Mouse (Mus musculus) kidney, adult 2 months (tissue): ENCODE results near the gene Vps13d. TPM values are rescaled to one million over a fixed set of nuclear protein-coding genes. Genes with fewer than 3 reads are reported as not detected.

Source experiments
- DNase-seq: peaks from one replicate; pipeline ENCODE4 v3.0.0; 2021
- H3K27ac ChIP-seq: fragments of 200-500 bp; 2 replicates; pipeline ENCODE4 v1.5.1; 2012; ENCODE audit warnings: low read depth, low read length, control low read depth, inconsistent platforms; ENCODE audit not compliant: insufficient read depth
- H3K27me3 ChIP-seq: fragments of 200-500 bp; replicated peaks from 2 replicates; pipeline ENCODE4 v1.6.1; 2012; ENCODE audit warnings: mild to moderate bottlenecking, moderate library complexity, low read length, inconsistent platforms; ENCODE audit not compliant: control insufficient read depth, insufficient read depth
- H3K36me3 ChIP-seq: fragments of 200-500 bp; 2 replicates; pipeline ENCODE4 v1.6.1; 2012; ENCODE audit warnings: mild to moderate bottlenecking, moderate library complexity, low read length, inconsistent platforms; ENCODE audit not compliant: control insufficient read depth, insufficient read depth
- H3K4me1 ChIP-seq: fragments of 200-500 bp; 2 replicates; pipeline ENCODE4 v1.6.1; 2011; ENCODE audit warnings: low read length; ENCODE audit not compliant: control insufficient read depth, insufficient read depth
- H3K4me3 ChIP-seq: fragments of 200-500 bp; 2 replicates; pipeline ENCODE4 v1.5.1; 2011; ENCODE audit warnings: mild to moderate bottlenecking, low read depth, low read length, control low read depth; ENCODE audit not compliant: insufficient read depth
- CTCF ChIP-seq: fragments of 200-500 bp; conservative IDR thresholded peaks from 2 replicates; pipeline ENCODE4 v1.5.1; 2011; ENCODE audit warnings: low read depth, mild to moderate bottlenecking, control low read depth, low read length, moderate library complexity, mixed read lengths; ENCODE audit not compliant: insufficient read depth, insufficient read length
- POLR2A ChIP-seq: fragments of 200-500 bp; IDR thresholded peaks from one replicate; pipeline ENCODE4 v1.6.1; 2011; ENCODE audit warnings: low read depth, low read length, control low read depth
- whole genome bisulfite sequencing: fragments of 180-500 bp; shearing (Covaris S2); methylation state at CpG from one replicate; pipeline ENCODE4 v1.1.7; 2018; 5-methylcytosine and 5-hydroxymethylcytosine counted together
- polyA plus RNA-seq: library from polyadenylated mRNA; depleted of rRNA; stranded (reverse); fragments of >200 nt; gene quantifications from 2 replicates; pipeline ENCODE4 v1.2.3, GENCODE M21; 2012; rRNA removed

Gene Vps13d
- polyA plus RNA-seq = 18.4 and 19.8 TPM in 2 replicates

DNA sequence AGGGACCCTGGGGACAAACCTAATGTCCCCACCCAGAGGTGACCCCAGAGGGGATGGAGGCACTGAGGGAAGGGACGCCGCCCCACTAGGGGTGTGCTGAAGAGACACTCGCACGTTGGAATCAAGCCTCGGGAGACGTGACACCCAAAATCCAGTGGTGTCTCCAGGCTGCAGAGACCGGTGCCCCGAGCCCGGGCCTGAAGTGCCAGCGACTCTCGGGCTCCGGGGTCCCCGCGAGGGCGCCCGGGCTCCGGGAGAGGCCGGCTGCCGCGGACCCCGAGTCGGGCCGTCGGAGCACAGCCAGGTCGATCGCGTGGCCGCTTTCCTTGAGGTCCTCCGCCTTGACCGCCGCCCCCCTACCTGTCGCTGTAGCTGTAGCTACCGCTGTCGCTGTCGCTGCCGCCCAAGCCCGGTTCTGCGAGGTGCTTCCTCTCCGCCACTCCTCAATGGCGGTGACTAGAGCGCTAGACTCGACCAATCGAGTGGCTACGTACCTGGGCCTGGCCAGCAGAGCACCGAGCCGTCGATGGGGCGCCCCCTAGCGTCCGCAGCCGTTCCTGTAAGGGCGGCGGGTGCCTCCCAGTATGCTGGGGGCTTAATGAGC is at the start of gene Vps13d:
Gene Vps13d (minus strand): TSS at position 447 of the 604 bp plus-strand sequence.
- H3K27me3 ChIP-seq = no peaks in the 10 kb centered on the region
- DNase-seq = peak; percentile 93
- H3K36me3 ChIP-seq = no peaks in the 10 kb centered on the region
- under 1% methylated on average over 53 of the region's 53 CpGs for WGBS
- peak within 1 kb of the TSS; percentile 92 for H3K27ac ChIP-seq
- TF ChIP-seq CTCF = peak; percentile 92
- TF ChIP-seq POLR2A = peak; percentile 62
- H3K4me3 ChIP-seq = peak within 1 kb of the TSS; percentile 89
- H3K4me1 ChIP-seq = peaks cover 6% of the 10 kb centered on the region; the same call in 1 of the 2 replicates

DNA sequence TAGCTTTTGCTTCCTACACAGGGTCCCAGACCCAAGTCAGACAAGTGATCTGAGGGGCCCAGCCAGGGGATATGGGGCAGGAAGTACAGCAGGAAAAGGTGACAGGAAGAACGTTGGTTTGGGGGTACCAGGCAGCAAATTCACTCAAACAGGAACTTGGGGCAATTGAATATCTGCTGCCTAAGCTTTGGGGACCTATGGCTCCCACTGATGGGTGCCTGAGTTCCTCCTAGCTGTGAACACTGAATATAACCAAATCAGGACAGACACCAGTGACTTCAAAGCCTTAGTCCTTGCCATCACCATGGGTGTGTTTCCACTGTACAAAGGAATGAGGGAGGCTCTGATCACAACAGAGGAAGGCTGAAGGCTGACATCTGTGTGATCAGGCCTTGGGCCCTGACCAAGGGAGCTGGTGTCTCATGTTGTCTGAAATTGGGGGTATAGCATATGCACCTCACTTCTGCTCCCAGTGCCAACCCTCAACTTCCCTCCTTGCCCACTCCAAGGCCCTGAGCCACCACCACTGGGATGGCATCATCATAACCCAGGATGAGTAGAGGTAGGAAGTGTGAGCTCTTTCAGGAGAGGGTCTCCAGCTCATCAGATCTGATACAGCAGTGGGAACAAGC is 48.0 kb upstream of the Vps13d start:
- H3K36me3 ChIP-seq = no peaks in the 10 kb centered on the region
- WGBS = 50% methylated on average over 1 of the region's 1 CpGs
- no peaks in the 10 kb centered on the region for H3K27me3 ChIP-seq
- no peak for DNase-seq
- no peak overlapping the region for H3K4me3 ChIP-seq
- no peaks in the 10 kb centered on the region for H3K4me1 ChIP-seq
- H3K27ac ChIP-seq = no peak overlapping the region
- TF ChIP-seq CTCF = no peak
- TF ChIP-seq POLR2A = no peak

DNA sequence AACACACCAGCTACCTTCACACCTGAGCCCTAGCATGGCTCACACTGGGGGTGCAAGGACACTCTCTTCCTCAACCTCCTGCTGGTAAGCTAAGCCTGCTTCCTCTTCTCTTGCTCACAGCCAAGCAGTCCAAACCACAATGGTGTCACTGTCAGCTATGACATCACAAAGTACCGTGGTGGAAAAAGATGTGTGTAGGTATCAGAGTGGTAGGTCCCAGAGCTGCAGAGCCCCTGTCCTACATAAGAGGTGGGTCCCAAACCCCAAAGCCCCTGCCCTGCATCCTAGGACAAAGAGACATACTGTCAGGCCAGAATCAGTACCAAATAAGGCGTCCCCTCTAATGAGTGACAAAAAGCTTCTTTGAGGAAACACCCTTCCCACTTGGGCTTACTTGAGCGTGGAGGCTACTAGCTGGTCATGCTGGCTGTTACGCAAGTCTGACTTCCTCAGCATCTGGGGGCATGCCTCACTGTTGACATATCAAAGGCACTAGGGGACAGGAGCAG is 46.0 kb upstream of the Vps13d start:
- H3K27ac ChIP-seq = no peak overlapping the region
- no peak overlapping the region for H3K4me3 ChIP-seq
- no peaks in the 10 kb centered on the region for H3K4me1 ChIP-seq
- 51% methylated on average over 4 of the region's 4 CpGs for WGBS
- TF ChIP-seq POLR2A = no peak
- no peak for TF ChIP-seq CTCF
- H3K27me3 ChIP-seq = no peaks in the 10 kb centered on the region
- H3K36me3 ChIP-seq = no peaks in the 10 kb centered on the region
- peak; percentile 43 for DNase-seq

DNA sequence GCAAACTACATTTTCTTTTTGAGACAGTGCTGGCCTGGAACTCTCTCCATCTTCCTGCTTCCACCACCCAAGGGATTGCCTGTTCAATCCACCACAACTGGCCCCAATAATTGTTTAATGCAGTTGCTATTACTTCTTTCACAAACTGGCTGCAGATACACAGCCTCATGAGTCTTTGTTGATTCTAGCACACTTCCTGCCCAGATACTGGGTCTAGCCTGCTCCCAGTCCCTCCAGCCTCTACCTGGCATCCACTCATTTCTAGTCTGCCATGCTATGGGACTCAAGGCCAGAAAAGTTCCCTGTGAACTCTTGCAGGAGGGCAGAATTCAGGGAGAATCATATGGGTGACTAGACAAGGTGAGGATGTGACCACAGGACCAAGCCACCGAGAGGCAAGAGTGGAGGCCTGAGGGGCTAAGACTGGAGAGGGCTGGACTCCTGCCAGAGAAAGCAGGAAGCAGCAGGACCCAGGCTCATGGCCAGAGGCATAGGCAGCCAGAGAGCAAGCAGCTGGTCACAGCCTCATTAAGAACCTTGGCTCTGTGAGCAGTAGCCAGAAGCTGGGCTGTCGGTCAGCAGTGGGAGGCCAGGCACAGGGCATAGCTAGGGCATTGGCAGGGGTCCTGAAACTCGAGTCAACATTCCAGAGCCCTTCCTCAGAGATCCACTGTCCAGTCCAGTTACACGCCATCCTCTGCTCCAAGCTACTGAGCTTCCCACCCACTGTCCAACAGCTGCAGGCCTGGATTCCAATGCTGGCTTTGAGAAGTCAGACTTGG is 44.4 kb upstream of the Vps13d start:
- 21% methylated on average over 4 of the region's 4 CpGs for WGBS

DNA sequence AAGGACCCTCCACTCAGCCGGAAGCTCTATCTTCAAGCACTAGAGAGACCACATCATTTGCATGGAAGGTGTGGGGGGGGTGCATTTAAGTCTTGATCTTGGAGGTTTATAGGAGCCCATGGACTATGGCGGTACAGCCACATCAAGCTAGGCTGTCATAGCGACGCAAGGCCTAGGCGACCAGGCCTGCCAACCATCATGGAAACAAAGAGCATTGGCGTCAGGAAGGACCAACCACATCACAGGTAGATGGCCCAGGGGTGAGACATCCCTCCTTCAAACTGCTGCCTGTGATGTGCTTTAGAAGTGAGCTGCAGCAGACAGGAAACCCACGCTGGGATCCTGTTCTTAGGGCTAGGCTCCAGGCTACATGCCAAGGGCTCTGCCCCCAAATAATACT is 41.2 kb upstream of the Vps13d start:
- Histone ChIP-seq H3K36me3 (no peaks in the 10 kb centered on the region), H3K27me3 (no peaks in the 10 kb centered on the region), H3K4me1 (no peaks in the 10 kb centered on the region), H3K27ac (no peak overlapping the region), H3K4me3 (no peak overlapping the region)
- WGBS = 93% methylated on average over 7 of the region's 7 CpGs
- no peak for DNase-seq
- TF ChIP-seq POLR2A = no peak

More for the DNA sequence above, 44.4 kb upstream of the Vps13d start:
- no peak overlapping the region for H3K4me3 ChIP-seq
- H3K27ac ChIP-seq = peak overlapping the region; percentile 41; the same call in 1 of the 2 replicates
- no peak for TF ChIP-seq POLR2A
- TF ChIP-seq CTCF = no peak
- H3K4me1 ChIP-seq = no peaks in the 10 kb centered on the region
- no peaks in the 10 kb centered on the region for H3K36me3 ChIP-seq
- no peaks in the 10 kb centered on the region for H3K27me3 ChIP-seq
- DNase-seq = peak; percentile 80

DNA sequence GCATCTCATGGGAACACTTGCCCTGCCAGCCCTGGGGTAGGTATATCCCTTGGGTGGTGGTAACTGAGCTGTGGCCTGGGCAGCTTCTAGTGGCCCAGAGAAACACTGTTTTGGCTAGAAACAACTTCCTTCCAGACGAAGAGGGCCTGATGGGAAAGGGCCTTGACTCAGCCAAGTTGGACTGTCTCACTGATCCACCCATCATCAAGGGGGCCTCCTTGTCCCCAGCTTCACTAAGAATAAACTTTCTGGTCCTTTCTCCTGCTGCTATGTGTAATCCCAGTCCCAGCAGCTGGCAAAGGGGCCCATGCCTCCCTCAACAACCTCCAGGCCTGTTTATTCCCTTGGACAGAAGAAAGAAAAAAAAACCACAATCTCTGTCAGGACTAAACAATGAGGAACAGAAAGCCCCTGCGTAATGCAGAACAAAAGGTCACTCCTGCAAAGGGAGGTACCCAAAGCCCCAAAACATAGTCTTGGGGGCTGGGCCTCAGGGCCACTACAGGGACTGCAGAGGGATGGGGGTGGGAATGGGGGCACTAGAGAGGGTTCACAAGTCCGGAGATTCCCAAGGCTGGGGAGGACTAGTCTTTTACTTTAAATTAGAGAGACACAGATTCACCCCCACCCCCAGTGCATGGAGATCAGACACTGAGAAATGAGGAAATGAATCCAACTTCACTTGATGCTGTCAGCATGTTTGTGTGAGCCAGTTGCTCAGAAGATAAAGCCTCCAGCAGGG is 38.9 kb upstream of the Vps13d start:
- H3K4me1 ChIP-seq = no peaks in the 10 kb centered on the region
- no peaks in the 10 kb centered on the region for H3K36me3 ChIP-seq
- peak; percentile 22 for DNase-seq
- no peak overlapping the region for H3K4me3 ChIP-seq
- no peak for TF ChIP-seq CTCF
- no peak for TF ChIP-seq POLR2A
- 51% methylated on average over 3 of the region's 3 CpGs for WGBS
- H3K27ac ChIP-seq = no peak overlapping the region
- no peaks in the 10 kb centered on the region for H3K27me3 ChIP-seq

DNA sequence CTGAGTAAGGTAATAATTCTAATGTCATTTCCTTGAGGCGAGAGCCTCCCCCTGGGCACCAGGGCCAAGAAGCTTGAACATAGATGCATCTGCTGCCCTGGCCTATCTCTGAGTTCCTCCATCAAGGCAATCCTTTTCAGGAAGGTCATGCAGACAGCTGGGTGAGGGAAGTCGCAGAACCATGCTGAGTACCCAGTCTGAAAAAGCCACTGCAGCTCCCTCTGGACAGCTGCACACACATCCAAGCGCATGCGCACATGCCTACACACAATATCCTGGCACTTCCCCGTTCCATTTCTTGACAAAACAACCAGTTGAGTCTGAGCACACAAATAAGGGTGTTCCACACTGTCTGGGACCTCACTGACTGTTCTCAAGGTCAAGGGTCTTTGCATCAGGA is 36.9 kb upstream of the Vps13d start:
- Histone ChIP-seq H3K27ac (no peak overlapping the region), H3K27me3 (no peaks in the 10 kb centered on the region), H3K36me3 (no peaks in the 10 kb centered on the region), H3K4me3 (no peak overlapping the region), H3K4me1 (no peaks in the 10 kb centered on the region)
- TF ChIP-seq CTCF (no peak), POLR2A (no peak)
- WGBS = 93% methylated on average over 5 of the region's 5 CpGs
- no peak for DNase-seq
